Mouse (Mus musculus): Measurements from ENCODE around the gene Msi2.

Msi2 gene

DNA sequence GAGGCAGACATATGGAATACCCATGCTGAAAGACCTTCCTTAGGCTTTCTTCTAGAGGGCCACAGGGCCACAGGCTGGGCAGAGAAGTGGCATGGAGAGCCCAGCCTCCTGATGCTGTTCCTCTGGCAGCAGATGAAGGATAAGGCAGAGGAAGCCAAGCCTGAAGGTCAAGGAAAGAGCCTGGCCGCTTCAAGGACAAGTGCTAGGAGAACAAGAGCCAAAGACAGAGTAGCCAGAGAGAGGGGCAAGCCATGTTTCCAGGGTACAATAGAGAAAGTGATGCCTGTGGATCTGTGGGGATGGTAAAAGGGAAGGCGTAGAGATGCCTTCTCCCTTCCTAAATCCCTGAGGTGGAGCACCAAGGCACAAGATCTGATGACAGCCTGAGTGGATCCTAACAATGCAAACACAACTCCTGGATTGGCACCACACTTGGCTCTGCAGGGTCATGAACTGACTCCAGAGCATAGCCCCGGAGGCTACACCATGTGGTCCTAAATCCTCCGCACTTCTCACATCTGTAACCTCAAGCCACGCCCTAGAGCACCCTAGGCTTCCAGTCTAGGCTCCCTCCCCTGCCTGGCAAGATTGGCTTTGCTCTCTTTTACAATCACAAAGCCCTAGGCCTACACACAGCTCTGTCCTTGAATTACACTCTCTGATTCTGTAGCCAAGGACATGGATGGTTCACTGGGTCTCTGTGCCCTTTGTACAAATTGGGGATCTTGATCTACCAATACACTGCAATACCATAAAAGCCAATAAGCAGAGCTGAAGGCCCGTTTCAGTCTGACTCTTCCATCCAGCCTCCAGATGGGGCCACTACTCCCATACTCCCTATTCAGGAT, 202.4 kb downstream of the Msi2 start:
- no peak for DNase-seq (ENCODE audit: low read depth, low spot score)

GRCm38 (mm10) chr11:88515267-88515666, 203.0 kb downstream of the Msi2 start:
- no peak for DNase-seq (ENCODE audit: low read depth, low spot score)

DNA sequence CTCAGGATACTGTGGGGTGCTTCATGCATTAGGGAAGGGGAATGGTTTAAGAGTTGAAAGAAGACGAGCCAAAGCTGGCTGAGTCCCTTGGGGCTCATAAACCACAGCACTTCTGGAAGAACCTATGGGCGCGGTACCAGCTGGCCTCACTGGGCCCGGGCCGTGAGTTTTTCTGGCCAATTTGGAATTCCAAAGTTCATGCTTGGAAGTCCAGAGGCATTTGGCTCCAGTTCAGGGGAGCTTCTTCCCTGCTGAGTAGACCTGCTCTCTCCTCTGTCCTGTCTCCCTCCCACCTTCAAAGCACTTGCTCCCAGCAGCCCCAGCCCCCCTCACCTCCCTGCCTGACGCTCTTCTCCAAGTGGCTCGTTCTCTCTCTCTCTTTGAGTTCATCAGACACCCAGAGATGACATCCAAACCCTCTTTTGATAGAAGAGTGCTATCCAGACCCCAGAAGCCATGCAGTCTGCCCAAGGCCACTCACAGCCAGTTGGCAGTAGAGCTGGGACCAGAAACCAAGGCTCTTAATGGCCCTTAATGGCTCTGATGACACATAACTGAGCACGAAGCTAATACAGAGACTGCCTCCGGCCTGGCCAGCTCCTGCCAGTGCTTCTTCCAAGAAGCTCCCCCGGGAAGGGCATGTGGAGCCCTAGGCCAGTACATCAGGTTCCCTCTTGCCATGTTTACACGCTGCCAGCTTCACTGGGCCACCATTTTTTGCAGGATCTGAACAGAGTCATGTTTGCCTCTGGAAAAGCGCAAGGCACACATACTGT, 204.0 kb downstream of the Msi2 start:
- no peak for DNase-seq (ENCODE audit: low read depth, low spot score)

DNA sequence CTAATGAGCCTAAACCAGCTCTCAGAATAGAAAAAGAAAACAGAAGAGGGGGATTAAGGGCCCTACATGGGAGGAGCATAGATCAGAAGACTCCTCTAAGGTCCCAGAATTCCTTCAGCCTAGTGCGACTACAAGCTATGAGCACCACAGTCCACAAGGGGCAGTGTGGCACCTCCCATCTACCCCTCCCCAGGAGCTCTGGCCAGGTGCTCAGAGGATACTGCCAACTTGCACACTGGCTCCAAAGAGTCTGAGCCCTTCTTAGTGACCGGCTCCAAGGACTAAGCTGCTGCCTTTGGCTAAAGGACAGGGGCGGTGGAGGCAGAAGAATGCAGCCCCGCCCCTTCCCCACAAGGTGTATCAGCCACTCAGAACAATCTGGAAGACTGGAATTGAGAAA, 205.7 kb downstream of the Msi2 start:
- DNase-seq (ENCODE audit: low read depth, low spot score): peak; percentile 63

- DNase-seq (ENCODE audit: low read depth, low spot score): no peak
These were observed 207.9 kb downstream of the Msi2 start for GRCm38 (mm10) chr11:88510282-88510850.

- no peak for DNase-seq (ENCODE audit: low read depth, low spot score)
These were observed 208.8 kb downstream of the Msi2 start for GRCm38 (mm10) chr11:88509464-88509863.

- no peak for DNase-seq (ENCODE audit: low read depth, low spot score)
These were observed 210.2 kb downstream of the Msi2 start for GRCm38 (mm10) chr11:88508133-88508532.

DNA sequence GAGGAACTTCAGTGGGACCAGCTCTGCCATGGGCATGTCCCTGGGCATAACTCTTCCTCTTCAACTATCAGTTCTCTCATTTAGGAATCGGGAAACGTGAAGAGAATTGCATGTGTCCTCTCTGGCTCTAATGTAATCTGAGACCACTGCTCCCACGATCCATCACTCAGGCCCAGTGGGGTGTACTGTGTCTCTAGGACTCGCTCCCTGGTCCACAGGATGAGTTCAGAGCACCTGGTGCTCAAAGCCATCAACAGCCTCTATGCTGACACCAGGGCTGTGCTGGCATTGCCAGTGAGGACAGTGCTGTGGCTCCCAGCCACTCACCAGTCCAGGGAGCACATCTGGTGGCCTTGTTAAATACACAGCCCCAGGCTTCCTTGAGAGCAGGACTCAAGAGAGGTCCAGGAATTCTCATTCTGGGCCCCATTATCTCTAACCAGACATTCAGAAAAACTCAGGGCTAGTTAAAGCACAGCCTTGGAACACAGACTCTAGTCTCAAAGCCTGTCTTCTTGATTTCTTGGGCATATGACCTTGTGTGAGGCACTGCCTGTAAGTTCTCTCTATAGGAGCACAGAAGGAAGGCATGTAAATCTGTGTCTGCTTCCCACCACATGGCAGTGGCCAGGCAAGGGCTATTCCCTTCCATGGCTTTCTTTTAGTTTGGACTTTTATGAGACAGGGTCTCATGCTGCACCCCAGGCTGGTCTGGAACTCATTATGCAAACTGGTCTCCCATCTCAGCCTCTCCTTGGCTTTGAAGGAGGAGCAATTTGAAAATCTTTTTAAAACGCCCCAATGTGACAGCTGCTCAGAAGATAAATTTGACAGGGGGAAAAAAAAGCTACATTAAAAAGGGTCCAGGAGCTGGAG, 211.5 kb downstream of the Msi2 start:
- DNase-seq (ENCODE audit: low read depth, low spot score): no peak

GRCm38 (mm10) chr11:88506109-88506508, 212.2 kb downstream of the Msi2 start:
- DNase-seq (ENCODE audit: low read depth, low spot score): no peak

DNA sequence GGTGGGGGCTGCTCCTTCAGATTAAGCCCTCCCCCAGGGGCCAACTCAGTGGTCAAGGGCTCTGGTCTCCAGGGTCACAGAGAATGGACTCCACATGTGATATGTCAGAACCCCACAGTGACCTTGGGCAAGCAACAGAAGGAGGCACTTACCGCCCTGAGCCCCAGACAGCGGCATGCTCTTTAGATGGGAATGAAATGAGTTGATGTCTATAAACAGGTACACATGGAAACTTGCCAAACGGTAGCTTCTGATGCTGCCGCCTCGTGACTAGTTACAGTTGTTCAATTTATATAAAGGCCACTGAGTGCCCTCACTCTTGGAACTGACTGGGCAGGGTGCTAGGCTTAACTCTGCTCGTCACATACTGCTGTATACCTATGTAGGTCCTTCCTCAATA, 215.7 kb downstream of the Msi2 start:
- DNase-seq (ENCODE audit: low read depth, low spot score): no peak

GRCm38 (mm10) chr11:88498491-88498890, 219.8 kb downstream of the Msi2 start:
- DNase-seq (ENCODE audit: low read depth, low spot score): peak; percentile 75

- DNase-seq (ENCODE audit: low read depth, low spot score): no peak
These were observed 221.9 kb downstream of the Msi2 start for GRCm38 (mm10) chr11:88496460-88496859.

- no peak for DNase-seq (ENCODE audit: low read depth, low spot score)
These were observed 222.6 kb downstream of the Msi2 start for GRCm38 (mm10) chr11:88495759-88496158.

DNA sequence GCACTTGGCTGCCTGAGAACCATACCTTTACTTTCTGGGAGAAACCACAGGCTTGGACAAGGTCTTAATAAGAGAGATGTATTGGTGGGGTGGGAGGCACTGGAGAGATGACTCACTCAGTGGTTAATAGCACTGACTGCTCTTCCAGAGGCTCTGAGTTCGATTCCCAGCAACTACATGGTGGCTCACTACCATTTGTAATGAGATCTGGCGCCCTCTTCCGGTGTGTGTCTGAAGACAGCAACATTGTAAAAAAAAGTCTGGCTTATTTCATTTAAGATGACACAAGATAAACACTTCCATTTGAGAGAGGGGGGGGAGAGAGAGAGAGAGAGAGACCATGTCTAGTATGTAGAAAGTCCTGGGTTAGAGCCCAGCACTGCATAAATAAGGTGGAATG, 223.3 kb downstream of the Msi2 start:
- no peak for DNase-seq (ENCODE audit: low read depth, low spot score)

- DNase-seq (ENCODE audit: low read depth, low spot score): no peak
These were observed 224.3 kb downstream of the Msi2 start for GRCm38 (mm10) chr11:88493795-88494559.

- DNase-seq (ENCODE audit: low read depth, low spot score): no peak
These were observed 225.7 kb downstream of the Msi2 start for GRCm38 (mm10) chr11:88492585-88492984.

DNA sequence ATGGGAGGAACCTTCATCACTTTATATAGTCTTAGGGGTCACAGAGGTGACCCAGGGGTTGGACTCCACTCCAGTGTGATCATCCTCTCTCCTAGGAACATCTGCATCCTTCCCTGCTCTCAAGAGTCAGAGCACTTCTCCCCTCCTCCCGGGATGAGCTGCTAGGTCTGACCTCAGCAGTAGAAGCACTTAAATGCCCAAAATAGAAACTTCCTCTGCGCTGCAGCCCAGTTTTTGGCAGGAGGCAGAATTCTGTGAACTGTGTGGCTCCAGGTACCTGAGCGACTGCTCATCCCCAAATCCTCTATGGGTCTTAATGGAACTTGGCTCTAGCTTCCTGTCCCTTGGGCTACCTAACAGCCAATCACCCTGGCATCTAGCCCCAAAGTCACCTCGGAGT, 228.3 kb downstream of the Msi2 start:
- DNase-seq (ENCODE audit: low read depth, low spot score): no peak

- no peak for DNase-seq (ENCODE audit: low read depth, low spot score)
These were observed 229.2 kb downstream of the Msi2 start for GRCm38 (mm10) chr11:88488941-88489724.

GRCm38 (mm10) chr11:88488175-88488940, 230.0 kb downstream of the Msi2 start:
- no peak for DNase-seq (ENCODE audit: low read depth, low spot score)

Data from WW6 (cell line).